Mouse (Mus musculus): Measurements from ENCODE around the gene Zscan4-ps1. TPM values are rescaled to one million over a fixed set of nuclear protein-coding genes. Genes with fewer than 3 reads are reported as not detected.
"Not testable (repeated sequence)": the region's sequence is repeated elsewhere in the genome, so short reads cannot be mapped to it uniquely, and the experiment has no call there.

Zscan4-ps1 gene
- not detected in 2 replicates for polyA plus RNA-seq (2014; fragmentation: Nextera tagmentation; extraction: Ambion mirVana)

GRCm38 (mm10) chr7:11069591-11069990 is at the start of gene Zscan4-ps1:
TSS of gene Zscan4-ps1 (minus strand) at chr7:11069691.
- H3K4me1 ChIP-seq (replicated peaks; ENCODE audit: control insufficient read depth, insufficient read depth, low read length); H3K27ac ChIP-seq (ENCODE audit: low read depth, low read length); H3K27me3 ChIP-seq (replicated peaks; ENCODE audit: control insufficient read depth, insufficient read depth, low read length); H3K9me3 ChIP-seq (ENCODE audit: control insufficient read depth, low read length); ATAC-seq (replicated peaks; ENCODE audit: low FRiP score); H3K4me3 ChIP-seq (ENCODE audit: low read depth, low read length); H3K36me3 ChIP-seq (ENCODE audit: control insufficient read depth, insufficient read depth, low read length); DNase-seq (ENCODE audit: low spot score); H3K4me2 ChIP-seq; H3K9ac ChIP-seq (ENCODE audit: low read depth, low read length): not testable (repeated sequence)
- 89% methylated on average over 2 of the region's 2 CpGs for WGBS

Other genes starting within 250 kb of the Zscan4-ps1 start
- not detected in 2 replicates for gene Zscan4b, start 164.6 kb downstream of the Zscan4-ps1 start, polyA plus RNA-seq (2014; fragmentation: Nextera tagmentation; extraction: Ambion mirVana)
- gene Zscan4c, start 63.9 kb downstream of the Zscan4-ps1 start, polyA plus RNA-seq (2014; fragmentation: Nextera tagmentation; extraction: Ambion mirVana), result not detected in 2 replicates
- gene Zscan4d, start 96.5 kb upstream of the Zscan4-ps1 start, polyA plus RNA-seq (2014; fragmentation: Nextera tagmentation; extraction: Ambion mirVana), result not detected in 2 replicates
- gene Zscan4e, start 241.0 kb upstream of the Zscan4-ps1 start, polyA plus RNA-seq (2014; fragmentation: Nextera tagmentation; extraction: Ambion mirVana), result not detected in 2 replicates

Data from liver, embryonic 11.5 days (tissue).